Mouse (Mus musculus) lung, postnatal 0 days (tissue): ENCODE results near the gene Sorl1.

ENCODE experiments used
- CTCF ChIP-seq: IDR thresholded peaks from 2 replicates; pipeline ENCODE4 v1.5.1; 2016; ENCODE audit warnings: antibody characterized with exemption, mild to moderate bottlenecking
- EP300 ChIP-seq: IDR thresholded peaks from 2 replicates; pipeline ENCODE4 v1.6.1; 2016; ENCODE audit warnings: antibody characterized with exemption, mild to moderate bottlenecking, control low read depth

GRCm38 (mm10) chr9:42069471-42069870 lies 54.6 kb downstream of the Sorl1 start:
- TF ChIP-seq EP300 (no peak), CTCF (no peak)
